Mouse (Mus musculus): Measurements from ENCODE around the gene Shisa3.
A peak's percentile ranks its signal among the peaks of the same experiment; 100 is the strongest.

DNA sequence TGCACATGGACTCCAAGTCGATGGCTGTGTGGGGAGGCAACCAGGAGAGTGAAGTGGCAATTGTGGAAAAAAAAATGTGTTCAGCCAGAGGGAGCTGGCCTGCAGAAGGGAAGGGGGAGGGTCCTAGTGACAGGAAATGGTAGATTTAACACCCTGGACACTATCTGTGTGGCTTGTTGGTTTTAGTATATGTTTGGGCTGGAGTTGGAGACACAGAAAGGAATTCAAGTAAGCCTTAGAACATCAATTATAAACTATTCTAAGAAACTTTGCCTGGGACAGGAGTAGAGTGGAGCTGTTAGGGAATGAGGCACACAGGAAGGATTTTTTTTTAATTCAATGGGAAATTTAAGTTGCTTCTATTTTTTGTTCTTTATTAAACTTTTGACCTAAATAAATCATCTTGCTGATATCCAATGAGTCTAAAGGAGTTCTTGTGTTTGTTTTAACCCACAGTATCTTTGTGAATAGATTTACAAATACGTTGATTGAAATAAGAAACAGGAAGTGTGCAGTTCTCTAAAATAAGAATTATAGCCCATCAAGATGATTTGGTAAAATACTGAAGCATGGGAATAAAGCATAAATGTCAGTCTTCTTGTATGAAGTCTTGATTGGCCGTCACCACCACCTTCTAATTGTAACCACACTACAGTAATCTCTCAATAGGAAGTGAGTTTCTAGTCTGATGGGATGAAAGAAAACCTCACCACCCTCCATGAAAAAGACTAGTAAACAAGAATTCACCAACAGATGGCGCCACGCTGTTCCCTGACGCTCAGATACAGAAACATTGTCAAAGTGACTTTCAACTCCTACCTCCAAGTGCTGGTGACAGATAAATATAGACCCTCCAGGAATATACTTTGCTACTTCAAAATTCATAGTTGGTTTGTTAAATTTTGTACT, 27.7 kb upstream of the Shisa3 start:
- TF ChIP-seq CTCF (IDR thresholded peaks at IDR 0.05; ENCODE audit: low read depth) (peak; percentile 47), EP300 (IDR thresholded peaks at IDR 0.05; ENCODE audit: low read depth) (no peak)
